Mouse (Mus musculus) lung, postnatal 4 days (tissue): ENCODE data around the gene Cd34.
A peak's percentile ranks its signal among the peaks of the same experiment; 100 is the strongest.

ENCODE experiments used
- DNase-seq, 2 experiments: peaks; one replicate each; pipeline ENCODE4 v3.0.0; 2021

Cd34 gene

GRCm38 (mm10) chr1:194938715-194939114, at the start of gene Cd34:
TSS of gene Cd34 (plus strand) at chr1:194938819.
- DNase-seq = peak; percentile 75 to 86

GRCm38 (mm10) chr1:194894513-194894912, 44.1 kb upstream of the Cd34 start:
- no peak for DNase-seq

- DNase-seq = no peak
Measured at GRCm38 (mm10) chr1:194895287-194895686, 43.3 kb upstream of the Cd34 start.

- DNase-seq = no peak
Measured at GRCm38 (mm10) chr1:194901075-194901474, 37.5 kb upstream of the Cd34 start.

- no peak for DNase-seq
Measured at GRCm38 (mm10) chr1:194901826-194902225, 36.8 kb upstream of the Cd34 start.

GRCm38 (mm10) chr1:194908956-194909355, 29.7 kb upstream of the Cd34 start:
- DNase-seq = no peak

- DNase-seq = no peak
Measured at GRCm38 (mm10) chr1:194925753-194926350, 12.8 kb upstream of the Cd34 start.

- DNase-seq = peak; percentile 66 to 87
Measured at GRCm38 (mm10) chr1:194927887-194928286, 10.7 kb upstream of the Cd34 start.

GRCm38 (mm10) chr1:194929275-194929971, 9.2 kb upstream of the Cd34 start:
- peak in 1 of 2 experiments; percentile 35 for DNase-seq

GRCm38 (mm10) chr1:194929972-194930355, 8.7 kb upstream of the Cd34 start:
- DNase-seq = peak; percentile 46 to 78

- DNase-seq = no peak
Measured at GRCm38 (mm10) chr1:194930706-194931105, 7.9 kb upstream of the Cd34 start.

- DNase-seq = no peak
Measured at GRCm38 (mm10) chr1:194935351-194935750, 3.3 kb upstream of the Cd34 start.

GRCm38 (mm10) chr1:194941528-194941927, 2.9 kb downstream of the Cd34 start:
- no peak for DNase-seq

GRCm38 (mm10) chr1:194942912-194943311, 4.3 kb downstream of the Cd34 start:
- DNase-seq = no peak

- DNase-seq = no peak
Measured at GRCm38 (mm10) chr1:194943485-194943884, 4.9 kb downstream of the Cd34 start.

- DNase-seq = peak; percentile 41 to 54
Measured at GRCm38 (mm10) chr1:194945382-194945781, 6.8 kb downstream of the Cd34 start.

- DNase-seq = no peak
Measured at GRCm38 (mm10) chr1:194946467-194946866, 7.8 kb downstream of the Cd34 start.

- DNase-seq = no peak
Measured at GRCm38 (mm10) chr1:194950913-194951312, 12.3 kb downstream of the Cd34 start.

- DNase-seq = no peak
Measured at GRCm38 (mm10) chr1:194952891-194953290, 14.3 kb downstream of the Cd34 start.

GRCm38 (mm10) chr1:194954694-194955093, 16.1 kb downstream of the Cd34 start:
- no peak for DNase-seq

- DNase-seq = peak in 1 of 2 experiments; percentile 41
Measured at GRCm38 (mm10) chr1:194955749-194956148, 17.1 kb downstream of the Cd34 start.

- DNase-seq = no peak
Measured at GRCm38 (mm10) chr1:194957021-194957420, 18.4 kb downstream of the Cd34 start.

- peak; percentile 71 to 79 for DNase-seq
Measured at GRCm38 (mm10) chr1:194962181-194962580, 23.6 kb downstream of the Cd34 start.

GRCm38 (mm10) chr1:194962712-194963111, 24.1 kb downstream of the Cd34 start:
- DNase-seq = no peak

- no peak for DNase-seq
Measured at GRCm38 (mm10) chr1:194971980-194972379, 33.4 kb downstream of the Cd34 start.
